Mouse (Mus musculus): Measurements from ENCODE around the gene Bcl2. TPM values are rescaled to one million over a fixed set of nuclear protein-coding genes. Genes with fewer than 3 reads are reported as not detected.

Bcl2 gene
- polyA plus RNA-seq, 1 experiment from 2014 or later = 20.9 TPM

DNA sequence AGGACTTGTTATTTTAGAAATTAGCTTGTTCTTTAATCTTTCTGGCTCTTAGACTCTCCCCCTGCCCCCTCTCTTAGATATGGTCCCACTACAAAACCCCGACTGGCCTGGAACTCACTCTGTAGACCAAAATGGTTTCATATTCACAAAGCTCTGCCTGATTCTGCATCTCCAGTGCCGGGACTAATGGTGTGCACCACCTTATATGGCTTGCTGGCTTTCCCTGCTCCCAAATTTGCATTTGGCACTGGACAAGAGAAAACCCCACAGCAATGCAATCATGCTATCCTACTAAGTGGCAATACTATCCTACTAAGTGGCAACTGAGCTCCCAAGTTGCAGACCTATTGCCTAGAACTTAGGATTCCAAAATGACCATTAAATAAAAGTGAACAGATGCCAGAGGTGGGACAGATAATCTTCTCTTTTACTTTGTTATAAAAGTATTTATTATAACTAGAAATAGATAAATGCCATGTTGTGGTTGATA lies 154.9 kb downstream of the Bcl2 start:
- Histone ChIP-seq H3K27me3 (ENCODE audit: control insufficient read depth, insufficient read depth, low read length) (no peaks in the 10 kb centered on the region), H3K4me1 (ENCODE audit: control insufficient read depth, insufficient read depth, low read length) (peaks cover 8% of the 10 kb centered on the region; the same call in 1 of the 2 replicates), H3K9ac (ENCODE audit: low read depth, low read length) (no peak overlapping the region), H3K4me3 (ENCODE audit: low read length) (no peak overlapping the region), H3K36me3 (ENCODE audit: control insufficient read depth, insufficient read depth, low read length) (no peaks in the 10 kb centered on the region), H3K4me2 (replicated peaks; ENCODE audit: low read depth, low read length) (no peak overlapping the region), H3K9me3 (ENCODE audit: control insufficient read depth, low read length) (no peaks in the 10 kb centered on the region), H3K27ac (ENCODE audit: low read depth, low read length) (no peak overlapping the region)
- 86% methylated on average over 2 of the region's 2 CpGs for WGBS
- ATAC-seq (ENCODE audit: low FRiP score, low TSS enrichment) = no peak

DNA sequence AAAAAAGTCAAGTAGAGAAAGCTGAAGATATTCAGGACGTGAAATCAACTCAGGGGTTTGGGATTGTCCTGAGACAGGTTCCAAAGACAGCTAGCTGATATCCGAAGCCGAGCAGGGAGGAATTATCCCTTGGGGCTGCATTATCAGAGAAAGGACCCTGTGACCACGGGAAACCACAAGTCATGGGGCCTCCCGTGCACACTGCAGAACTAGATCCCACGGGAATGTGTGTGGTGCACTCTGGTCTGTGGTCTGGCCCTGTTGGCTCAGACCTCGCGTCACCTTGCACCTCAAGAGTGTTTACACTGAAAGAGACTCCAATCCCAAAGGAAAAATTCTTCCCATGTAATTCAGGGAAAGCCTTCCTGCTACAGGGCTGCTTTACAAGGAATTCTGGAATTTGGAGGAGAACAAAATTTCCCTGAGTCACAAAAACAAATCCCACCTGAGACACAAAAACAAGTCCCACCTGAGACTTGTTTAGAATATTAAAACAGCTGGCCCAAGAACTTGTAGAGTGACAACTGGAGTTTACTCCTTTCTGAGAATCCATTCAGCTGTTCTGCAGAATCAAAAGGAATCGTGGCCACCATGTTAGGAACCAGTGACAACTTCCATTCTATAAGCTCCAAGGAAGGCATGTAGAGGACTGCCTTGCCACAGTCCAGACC lies 158.4 kb downstream of the Bcl2 start:
- WGBS = 60% methylated on average over 9 of the region's 9 CpGs
- ATAC-seq (ENCODE audit: low FRiP score, low TSS enrichment) = no peak

DNA sequence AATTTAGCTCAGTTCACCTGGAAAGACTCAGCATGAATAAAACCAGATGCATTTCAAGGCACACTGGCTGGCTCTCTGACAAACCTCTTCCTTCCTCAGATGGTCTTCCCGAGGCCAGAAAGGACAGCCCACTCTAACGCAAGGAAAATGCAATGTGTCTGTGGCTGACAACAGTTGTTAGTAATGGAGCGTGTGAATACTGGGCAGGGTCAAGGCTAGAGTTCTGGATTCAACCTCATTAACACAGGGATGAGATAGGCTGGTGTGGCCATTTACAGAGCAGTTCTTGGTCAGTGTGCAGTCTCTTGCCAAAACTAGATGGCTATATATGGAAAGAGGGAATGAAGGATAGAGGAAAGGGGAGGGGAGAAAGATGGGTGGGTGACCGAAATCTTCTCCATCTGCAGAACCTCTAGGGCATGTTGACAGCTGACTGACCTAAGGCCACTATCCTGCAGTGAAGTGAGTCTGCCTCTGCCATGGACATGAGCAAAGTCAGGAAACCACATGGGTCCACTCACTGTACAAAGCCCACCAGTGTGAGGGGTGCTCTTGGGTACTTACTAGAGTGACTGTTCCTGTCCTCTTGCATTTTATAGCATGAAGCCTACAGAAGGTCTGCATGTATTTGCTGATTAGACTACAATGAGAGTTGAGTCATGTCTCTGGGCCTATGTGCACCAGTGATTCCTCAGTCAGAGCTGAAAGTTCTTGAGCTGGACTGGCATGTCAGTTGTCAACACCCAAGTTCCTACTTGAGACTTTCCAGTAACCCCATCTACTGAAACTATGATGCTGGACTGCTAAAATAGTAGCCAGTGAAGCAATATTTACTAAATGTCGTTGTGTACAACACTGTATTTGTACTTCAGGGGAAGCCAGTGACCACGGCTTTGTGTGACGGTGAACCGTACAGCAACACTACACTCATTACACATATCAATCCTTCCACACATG lies 159.9 kb downstream of the Bcl2 start:
- H3K27me3 ChIP-seq (ENCODE audit: control insufficient read depth, insufficient read depth, low read length) = no peaks in the 10 kb centered on the region
- 77% methylated on average over 8 of the region's 8 CpGs for WGBS
- H3K27ac ChIP-seq (ENCODE audit: low read depth, low read length) = no peak overlapping the region
- H3K36me3 ChIP-seq (ENCODE audit: control insufficient read depth, insufficient read depth, low read length) = no peaks in the 10 kb centered on the region
- H3K4me3 ChIP-seq (ENCODE audit: low read length) = no peak overlapping the region
- no peak overlapping the region for H3K4me2 ChIP-seq (replicated peaks; ENCODE audit: low read depth, low read length)
- no peak overlapping the region for H3K9ac ChIP-seq (ENCODE audit: low read depth, low read length)
- no peak for ATAC-seq (ENCODE audit: low FRiP score, low TSS enrichment)
- H3K4me1 ChIP-seq (ENCODE audit: control insufficient read depth, insufficient read depth, low read length) = peaks cover 7% of the 10 kb centered on the region; the same call in 1 of the 2 replicates
- no peaks in the 10 kb centered on the region for H3K9me3 ChIP-seq (ENCODE audit: control insufficient read depth, low read length)

More for the DNA sequence above, 158.4 kb downstream of the Bcl2 start:
- no peak overlapping the region for H3K4me3 ChIP-seq (ENCODE audit: low read length)
- H3K9me3 ChIP-seq (ENCODE audit: control insufficient read depth, low read length) = no peaks in the 10 kb centered on the region
- H3K36me3 ChIP-seq (ENCODE audit: control insufficient read depth, insufficient read depth, low read length) = no peaks in the 10 kb centered on the region
- no peak overlapping the region for H3K9ac ChIP-seq (ENCODE audit: low read depth, low read length)
- H3K27ac ChIP-seq (ENCODE audit: low read depth, low read length) = no peak overlapping the region
- H3K4me1 ChIP-seq (ENCODE audit: control insufficient read depth, insufficient read depth, low read length) = peaks cover 3% of the 10 kb centered on the region; the same call in 1 of the 2 replicates
- H3K27me3 ChIP-seq (ENCODE audit: control insufficient read depth, insufficient read depth, low read length) = no peaks in the 10 kb centered on the region
- H3K4me2 ChIP-seq (replicated peaks; ENCODE audit: low read depth, low read length) = no peak overlapping the region

DNA sequence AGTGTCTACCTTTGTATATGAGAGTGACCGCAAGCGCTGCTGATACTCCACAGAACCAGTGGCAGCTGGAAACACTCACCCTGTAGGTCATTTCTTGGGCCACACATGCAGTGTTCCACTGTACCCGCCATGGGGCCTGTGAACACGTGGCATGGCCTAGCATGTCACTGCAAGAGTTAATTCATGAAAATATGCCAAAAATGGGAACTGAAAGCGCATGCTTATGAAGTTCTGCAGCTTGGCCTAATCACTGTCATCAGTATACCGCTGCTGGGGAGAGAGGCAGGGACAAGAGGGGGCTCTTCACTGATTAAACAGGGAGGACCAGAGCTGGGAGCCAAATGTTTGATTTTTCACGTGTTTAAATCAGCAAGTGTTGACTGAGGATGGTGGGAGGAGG lies 161.2 kb downstream of the Bcl2 start:
- ATAC-seq (ENCODE audit: low FRiP score, low TSS enrichment) = no peak
- Histone ChIP-seq H3K9ac (ENCODE audit: low read depth, low read length) (no peak overlapping the region), H3K4me3 (ENCODE audit: low read length) (no peak overlapping the region), H3K4me1 (ENCODE audit: control insufficient read depth, insufficient read depth, low read length) (peaks cover 7% of the 10 kb centered on the region; the same call in 1 of the 2 replicates), H3K27me3 (ENCODE audit: control insufficient read depth, insufficient read depth, low read length) (no peaks in the 10 kb centered on the region), H3K27ac (ENCODE audit: low read depth, low read length) (peak overlapping the region; percentile 53; the same call in 1 of the 2 replicates), H3K9me3 (ENCODE audit: control insufficient read depth, low read length) (no peaks in the 10 kb centered on the region), H3K36me3 (ENCODE audit: control insufficient read depth, insufficient read depth, low read length) (no peaks in the 10 kb centered on the region), H3K4me2 (replicated peaks; ENCODE audit: low read depth, low read length) (no peak overlapping the region)
- 59% methylated on average over 7 of the region's 7 CpGs for WGBS

DNA sequence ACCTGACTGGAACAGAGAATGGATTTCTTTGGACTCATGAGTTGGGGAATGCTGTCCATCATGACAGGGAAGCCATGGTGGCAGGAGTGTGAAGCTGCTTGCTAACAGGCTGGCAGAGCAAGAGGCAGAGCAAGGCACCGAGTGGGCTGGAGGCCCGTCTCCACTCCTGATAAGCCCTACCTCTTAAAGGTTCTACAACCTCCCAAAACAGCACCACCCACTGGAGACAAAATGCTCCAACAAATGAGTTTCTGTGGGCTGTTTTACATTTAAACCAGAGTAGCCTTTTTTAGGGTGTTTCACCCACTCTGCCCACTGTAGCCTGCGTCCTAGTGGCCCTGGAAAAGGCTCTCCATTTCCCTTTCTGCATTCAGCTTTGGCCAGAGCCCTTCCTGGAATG lies 163.5 kb downstream of the Bcl2 start:
- Histone ChIP-seq H3K27me3 (ENCODE audit: control insufficient read depth, insufficient read depth, low read length) (no peaks in the 10 kb centered on the region), H3K9me3 (ENCODE audit: control insufficient read depth, low read length) (no peaks in the 10 kb centered on the region), H3K27ac (ENCODE audit: low read depth, low read length) (no peak overlapping the region), H3K4me2 (replicated peaks; ENCODE audit: low read depth, low read length) (no peak overlapping the region), H3K9ac (ENCODE audit: low read depth, low read length) (no peak overlapping the region), H3K36me3 (ENCODE audit: control insufficient read depth, insufficient read depth, low read length) (no peaks in the 10 kb centered on the region), H3K4me3 (ENCODE audit: low read length) (no peak overlapping the region), H3K4me1 (ENCODE audit: control insufficient read depth, insufficient read depth, low read length) (peaks cover 7% of the 10 kb centered on the region; the same call in 1 of the 2 replicates)
- WGBS = 87% methylated on average over 3 of the region's 3 CpGs
- ATAC-seq (ENCODE audit: low FRiP score, low TSS enrichment) = no peak

GRCm38 (mm10) chr1:106549025-106549424 lies 165.0 kb downstream of the Bcl2 start:
- Histone ChIP-seq H3K4me1 (ENCODE audit: control insufficient read depth, insufficient read depth, low read length) (peaks cover 7% of the 10 kb centered on the region; the same call in 1 of the 2 replicates), H3K36me3 (ENCODE audit: control insufficient read depth, insufficient read depth, low read length) (no peaks in the 10 kb centered on the region), H3K4me3 (ENCODE audit: low read length) (no peak overlapping the region), H3K9ac (ENCODE audit: low read depth, low read length) (no peak overlapping the region), H3K27ac (ENCODE audit: low read depth, low read length) (peak overlapping the region; percentile 71), H3K27me3 (ENCODE audit: control insufficient read depth, insufficient read depth, low read length) (no peaks in the 10 kb centered on the region), H3K9me3 (ENCODE audit: control insufficient read depth, low read length) (no peaks in the 10 kb centered on the region), H3K4me2 (replicated peaks; ENCODE audit: low read depth, low read length) (no peak overlapping the region)
- WGBS = 76% methylated on average over 5 of the region's 5 CpGs
- no peak for ATAC-seq (ENCODE audit: low FRiP score, low TSS enrichment)

DNA sequence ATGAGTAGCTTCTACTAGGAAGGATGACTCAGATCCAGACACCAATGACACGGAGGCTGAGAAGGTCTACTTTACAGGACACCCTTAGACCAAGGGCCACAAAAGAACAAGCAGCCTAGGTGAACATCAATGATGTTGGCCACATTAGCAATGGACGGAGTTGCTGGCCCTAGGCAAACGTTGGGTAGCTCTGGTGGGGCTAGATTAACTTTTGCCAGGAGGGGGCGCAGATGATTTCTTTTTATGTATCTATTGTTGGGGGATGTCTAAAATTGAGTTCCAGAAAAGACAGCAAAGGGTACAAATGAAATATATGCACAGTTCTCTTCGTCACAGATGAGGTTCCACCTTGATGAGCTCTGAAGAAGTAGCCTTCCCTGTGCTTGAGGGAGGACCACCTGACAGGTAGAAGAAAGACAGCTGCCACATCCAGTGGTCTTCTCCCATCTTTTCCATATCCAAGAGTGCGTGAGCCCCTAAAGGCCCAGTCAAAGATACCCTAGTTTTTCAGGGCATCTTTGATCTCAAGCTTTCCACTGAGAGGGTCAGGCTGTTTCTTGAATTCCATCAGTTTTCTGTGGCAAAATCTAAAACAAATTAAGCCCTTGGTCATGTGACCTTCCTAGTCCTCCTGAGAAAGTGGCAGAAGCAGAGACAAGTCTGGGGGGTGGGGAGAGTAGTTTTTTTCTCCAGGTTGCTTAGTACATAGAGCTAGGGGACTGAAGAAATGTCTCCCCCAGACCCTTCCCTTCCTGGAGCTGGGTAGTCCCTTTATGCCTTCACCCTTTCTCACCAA lies 169.1 kb downstream of the Bcl2 start:
- no peak for ATAC-seq (ENCODE audit: low FRiP score, low TSS enrichment)
- H3K4me1 ChIP-seq (ENCODE audit: control insufficient read depth, insufficient read depth, low read length) = peaks cover 9% of the 10 kb centered on the region; the same call in 1 of the 2 replicates
- no peaks in the 10 kb centered on the region; the same call in 1 of the 2 replicates for H3K36me3 ChIP-seq (ENCODE audit: control insufficient read depth, insufficient read depth, low read length)
- H3K9ac ChIP-seq (ENCODE audit: low read depth, low read length) = no peak overlapping the region
- H3K4me3 ChIP-seq (ENCODE audit: low read length) = no peak overlapping the region
- WGBS = 70% methylated on average over 6 of the region's 6 CpGs
- H3K27ac ChIP-seq (ENCODE audit: low read depth, low read length) = no peak overlapping the region
- no peaks in the 10 kb centered on the region for H3K27me3 ChIP-seq (ENCODE audit: control insufficient read depth, insufficient read depth, low read length)
- no peaks in the 10 kb centered on the region for H3K9me3 ChIP-seq (ENCODE audit: control insufficient read depth, low read length)
- no peak overlapping the region for H3K4me2 ChIP-seq (replicated peaks; ENCODE audit: low read depth, low read length)

DNA sequence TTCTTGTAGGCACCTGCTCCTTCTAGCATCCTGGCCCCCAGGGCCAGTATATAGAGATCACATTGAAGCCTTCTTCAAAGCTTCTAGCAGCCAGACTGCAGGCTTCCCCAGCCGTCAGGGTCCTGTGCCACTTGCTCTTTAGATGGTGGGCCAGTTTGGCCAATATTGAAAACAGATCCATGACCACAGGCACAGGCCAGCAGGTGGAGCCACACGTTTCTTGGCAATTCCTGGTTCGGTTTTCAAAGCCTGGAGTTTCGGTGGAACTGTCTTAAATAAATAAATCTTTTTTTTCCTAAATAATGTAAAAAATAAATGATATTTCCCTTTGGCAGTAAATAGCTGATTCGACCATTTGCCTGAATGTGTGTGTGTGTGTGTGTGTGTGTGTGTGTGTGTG lies 171.3 kb downstream of the Bcl2 start:
- Histone ChIP-seq H3K9ac (ENCODE audit: low read depth, low read length) (no peak overlapping the region), H3K27ac (ENCODE audit: low read depth, low read length) (no peak overlapping the region), H3K9me3 (ENCODE audit: control insufficient read depth, low read length) (no peaks in the 10 kb centered on the region), H3K4me2 (replicated peaks; ENCODE audit: low read depth, low read length) (no peak overlapping the region), H3K4me3 (ENCODE audit: low read length) (no peak overlapping the region), H3K27me3 (ENCODE audit: control insufficient read depth, insufficient read depth, low read length) (no peaks in the 10 kb centered on the region), H3K4me1 (ENCODE audit: control insufficient read depth, insufficient read depth, low read length) (peaks cover 7% of the 10 kb centered on the region; the same call in 1 of the 2 replicates), H3K36me3 (ENCODE audit: control insufficient read depth, insufficient read depth, low read length) (no peaks in the 10 kb centered on the region; the same call in 1 of the 2 replicates)
- no peak for ATAC-seq (ENCODE audit: low FRiP score, low TSS enrichment)
- WGBS = 45% methylated on average over 5 of the region's 5 CpGs
